Mouse (Mus musculus) layer of hippocampus, adult 2 months (tissue): ENCODE results near the gene Magi2. TPM values are rescaled to one million over a fixed set of nuclear protein-coding genes. Genes with fewer than 3 reads are reported as not detected.
A peak's percentile ranks its signal among the peaks of the same experiment; 100 is the strongest.

Experiments
- DNase-seq, 2 experiments: peaks; one replicate each; pipeline ENCODE4 v3.0.0; 2022; ENCODE audit warnings: low spot score in 2 of 2
- H3K27ac ChIP-seq: fragments of 200-600 bp; 2 replicates; pipeline ENCODE4 v1.8.1; 2022
- H3K4me3 ChIP-seq: fragments of 200-600 bp; 2 replicates; pipeline ENCODE4 v1.8.1; 2022; ENCODE audit warnings: mild to moderate bottlenecking
- CTCF ChIP-seq: fragments of 200-600 bp; conservative IDR thresholded peaks from 2 replicates; pipeline ENCODE4 v1.8.1; 2022; ENCODE audit warnings: antibody characterized with exemption, mild to moderate bottlenecking, moderate library complexity
- total RNA-seq, 2 experiments: library from RNA; stranded (reverse); gene quantifications; 2 replicates each; pipeline ENCODE4 v1.2.3; 2021

Magi2 gene
- total RNA-seq, 2 experiments from 2014 or later = 133 to 150 TPM

GRCm38 (mm10) chr5:20087083-20087482, 860.2 kb downstream of the Magi2 start:
- H3K4me3 ChIP-seq = no peak overlapping the region
- peak; percentile 39 to 60 for DNase-seq
- TF ChIP-seq CTCF = peak; percentile 68
- H3K27ac ChIP-seq = peak overlapping the region; percentile 73

- no peak for TF ChIP-seq CTCF
- no peak overlapping the region for H3K27ac ChIP-seq
- no peak overlapping the region for H3K4me3 ChIP-seq
- no peak for DNase-seq
These were observed 877.0 kb downstream of the Magi2 start for GRCm38 (mm10) chr5:20103869-20104268.

DNA sequence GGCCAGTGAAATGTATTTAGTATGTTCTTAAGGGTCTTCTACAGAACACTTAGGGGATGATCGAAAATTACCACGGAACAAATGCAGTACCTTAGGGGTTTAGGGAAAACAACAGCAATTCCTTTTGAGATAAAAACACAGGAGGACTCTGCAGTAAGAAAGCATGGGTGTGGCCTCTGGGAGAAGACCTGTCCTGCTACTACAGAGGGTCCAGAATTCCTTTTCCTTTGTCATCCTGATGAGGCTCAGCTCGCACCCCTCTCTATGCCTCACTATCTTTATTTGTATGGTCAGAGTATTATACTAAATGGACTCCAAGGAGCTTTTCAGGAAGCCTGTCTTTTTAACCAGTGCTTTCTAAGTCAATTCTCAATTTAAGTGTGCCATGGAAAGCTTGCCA, 877.7 kb downstream of the Magi2 start:
- no peak for DNase-seq
- Histone ChIP-seq H3K27ac (no peak overlapping the region), H3K4me3 (no peak overlapping the region)
- no peak for TF ChIP-seq CTCF

DNA sequence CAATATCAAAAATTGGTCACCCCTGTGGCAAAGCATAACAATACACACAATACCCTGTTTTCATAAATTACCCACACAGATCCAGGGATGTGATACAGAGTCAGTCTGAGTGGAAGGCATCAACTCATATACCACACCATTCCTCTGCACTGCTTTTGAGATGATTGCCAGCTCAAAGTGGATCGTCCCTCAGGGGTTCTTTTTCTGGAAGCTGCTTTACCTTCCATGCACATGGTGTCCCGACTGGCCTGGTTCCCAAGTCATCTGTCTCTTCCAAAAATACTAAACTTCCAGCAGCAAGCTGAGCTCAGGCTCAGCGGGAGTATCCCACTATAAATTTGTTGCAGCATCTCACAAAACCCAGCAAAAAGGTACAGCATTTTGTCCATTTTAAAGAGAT, 882.7 kb downstream of the Magi2 start:
- no peak for TF ChIP-seq CTCF
- Histone ChIP-seq H3K4me3 (no peak overlapping the region), H3K27ac (no peak overlapping the region)
- DNase-seq = no peak

- Histone ChIP-seq H3K4me3 (no peak overlapping the region), H3K27ac (no peak overlapping the region)
- TF ChIP-seq CTCF = no peak
- no peak for DNase-seq
These were observed 890.3 kb downstream of the Magi2 start for GRCm38 (mm10) chr5:20117156-20117555.

DNA sequence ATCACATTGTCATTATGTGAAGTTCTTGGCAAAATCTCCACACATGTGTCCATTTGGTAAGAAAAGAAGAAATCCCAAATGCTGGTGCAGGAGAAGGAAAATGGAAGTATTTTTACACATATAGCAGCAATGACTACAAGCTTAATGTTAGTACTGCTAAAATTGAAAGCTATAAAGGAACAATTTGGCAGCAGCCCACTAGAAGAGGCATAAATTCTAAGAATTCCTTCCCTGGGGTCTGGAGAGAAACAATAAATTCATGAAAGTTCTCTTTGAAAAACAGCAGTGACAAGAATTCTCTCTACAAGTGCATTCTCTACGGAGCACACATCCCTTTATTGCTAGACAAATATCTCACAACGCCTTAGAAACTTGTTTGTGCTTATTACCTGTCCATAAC, 913.4 kb downstream of the Magi2 start:
- DNase-seq = no peak
- H3K27ac ChIP-seq = peak overlapping the region; percentile 88
- TF ChIP-seq CTCF = no peak

GRCm38 (mm10) chr5:20140662-20141444, 914.0 kb downstream of the Magi2 start:
- Histone ChIP-seq H3K27ac (peak overlapping the region; percentile 88), H3K4me3 (peak overlapping the region; percentile 38)

More for the DNA sequence above, 913.4 kb downstream of the Magi2 start:
- peak overlapping the region; percentile 38; the same call in 1 of the 2 replicates for H3K4me3 ChIP-seq

DNA sequence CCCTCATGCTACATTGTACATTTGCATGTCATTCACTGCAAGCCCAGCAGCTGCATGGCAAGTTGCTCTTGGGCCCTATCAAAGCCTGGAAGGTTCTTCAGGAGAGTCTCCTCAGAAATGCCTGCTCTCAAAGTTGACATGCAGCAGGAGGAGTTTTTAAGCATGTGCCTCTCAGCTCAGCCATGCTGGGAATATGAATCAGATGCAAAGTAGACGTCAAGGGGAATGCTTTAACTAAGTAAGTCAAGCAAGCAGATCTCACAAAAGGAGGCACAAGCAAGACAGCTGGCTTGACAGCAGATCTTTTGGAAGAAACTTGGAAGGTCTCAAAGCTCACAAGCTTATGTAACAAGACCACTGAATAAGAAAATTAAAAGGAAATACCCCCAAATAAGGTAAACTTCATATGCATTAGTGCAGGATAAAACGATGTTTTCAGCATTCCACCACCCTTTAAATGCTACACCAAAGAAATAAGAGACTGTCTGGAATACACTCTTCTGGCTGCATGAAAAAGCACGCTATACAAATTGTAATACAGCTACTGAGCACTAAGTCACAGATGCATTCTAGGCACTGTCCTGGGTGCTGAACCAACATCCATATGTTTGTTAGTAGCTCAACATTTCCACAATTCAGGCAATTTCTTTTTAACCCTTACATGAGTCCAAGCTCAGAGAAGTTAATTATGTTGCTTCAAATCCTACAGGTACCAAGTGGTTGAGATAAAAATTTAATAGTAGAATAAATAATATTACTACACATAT, 926.7 kb downstream of the Magi2 start:
- Histone ChIP-seq H3K4me3 (no peak overlapping the region), H3K27ac (peak overlapping the region; percentile 43)
- no peak for TF ChIP-seq CTCF
- peak in 1 of 2 experiments; percentile 48 for DNase-seq

More at GRCm38 (mm10) chr5:20140662-20141444, 914.0 kb downstream of the Magi2 start:
- DNase-seq = peak; percentile 32 to 48
- TF ChIP-seq CTCF = no peak

- Histone ChIP-seq H3K27ac (peak overlapping the region; percentile 74; the same call in 1 of the 2 replicates), H3K4me3 (no peak overlapping the region; the same call in 1 of the 2 replicates)
- no peak for DNase-seq
- TF ChIP-seq CTCF = no peak
These were observed 969.9 kb downstream of the Magi2 start for GRCm38 (mm10) chr5:20196765-20197164.

- TF ChIP-seq CTCF = no peak
These were observed 970.6 kb downstream of the Magi2 start for GRCm38 (mm10) chr5:20197395-20197794.

GRCm38 (mm10) chr5:20201348-20201747, 974.5 kb downstream of the Magi2 start:
- no peak for TF ChIP-seq CTCF
- DNase-seq = no peak
- no peak overlapping the region for H3K27ac ChIP-seq
- H3K4me3 ChIP-seq = no peak overlapping the region

More at GRCm38 (mm10) chr5:20197395-20197794, 970.6 kb downstream of the Magi2 start:
- H3K4me3 ChIP-seq = no peak overlapping the region
- no peak overlapping the region; the same call in 1 of the 2 replicates for H3K27ac ChIP-seq
- DNase-seq = no peak

DNA sequence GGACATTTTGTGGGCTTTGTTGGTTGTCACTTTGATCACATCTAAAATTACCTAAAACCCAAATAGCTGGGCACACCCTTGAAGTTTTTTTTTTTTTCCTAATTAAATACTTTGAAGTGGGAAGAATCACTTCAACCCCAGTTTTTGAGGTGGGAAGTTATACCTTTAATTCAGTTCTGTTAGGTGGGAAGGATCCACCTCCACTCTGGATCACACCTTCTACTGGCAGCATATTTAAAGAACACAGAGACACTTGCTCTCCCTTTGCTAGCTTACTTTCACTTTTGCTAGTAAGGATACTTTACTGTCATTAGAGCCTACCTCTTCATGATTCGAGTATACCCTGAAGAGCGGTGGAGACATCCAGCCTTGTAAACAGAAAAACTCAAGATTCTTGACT, 981.3 kb downstream of the Magi2 start:
- no peak for TF ChIP-seq CTCF
- H3K4me3 ChIP-seq = no peak overlapping the region
- H3K27ac ChIP-seq = no peak overlapping the region
- no peak for DNase-seq

DNA sequence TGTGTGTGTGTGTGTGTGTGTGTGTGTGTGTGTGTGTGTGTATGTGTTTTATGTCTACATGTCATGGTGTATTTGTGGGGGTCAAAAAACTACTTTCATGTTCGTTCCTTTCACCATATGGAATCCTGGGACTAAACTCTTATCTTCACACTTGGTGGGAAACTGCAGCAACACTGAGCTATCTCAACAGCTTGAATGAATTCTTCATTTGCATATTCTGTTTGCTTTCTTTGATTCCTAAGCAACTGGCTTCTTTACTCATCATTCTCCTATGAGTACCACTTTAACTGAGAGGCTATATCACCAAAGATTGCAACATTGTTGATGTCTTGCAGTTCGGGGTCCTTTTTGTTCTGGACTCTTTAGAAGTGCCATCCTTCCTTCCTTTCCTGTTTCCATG, 986.5 kb downstream of the Magi2 start:
- TF ChIP-seq CTCF = no peak
- DNase-seq = no peak
- Histone ChIP-seq H3K27ac (no peak overlapping the region), H3K4me3 (no peak overlapping the region)
